Mouse (Mus musculus) lung, postnatal 14 days (tissue): ENCODE results near the gene Mybpc3.
A peak's percentile ranks its signal among the peaks of the same experiment; 100 is the strongest.

Source experiments
- DNase-seq: peaks from one replicate; pipeline ENCODE4 v3.0.0; 2021

The Mybpc3 gene

GRCm38 (mm10) chr2:91123521-91123920, 5.6 kb downstream of the Mybpc3 start:
- no peak for DNase-seq

- no peak for DNase-seq
These were observed 7.2 kb downstream of the Mybpc3 start for GRCm38 (mm10) chr2:91125101-91125500.

- DNase-seq = no peak
These were observed 10.8 kb downstream of the Mybpc3 start for GRCm38 (mm10) chr2:91128761-91129160.

GRCm38 (mm10) chr2:91130126-91130525, 12.2 kb downstream of the Mybpc3 start:
- no peak for DNase-seq

- DNase-seq = no peak
These were observed 13.3 kb downstream of the Mybpc3 start for GRCm38 (mm10) chr2:91131251-91131650.

GRCm38 (mm10) chr2:91132035-91132434, 14.1 kb downstream of the Mybpc3 start:
- DNase-seq = no peak

GRCm38 (mm10) chr2:91136513-91137412, 18.8 kb downstream of the Mybpc3 start:
- no peak for DNase-seq

GRCm38 (mm10) chr2:91137481-91137880, 19.5 kb downstream of the Mybpc3 start:
- DNase-seq = no peak

- no peak for DNase-seq
These were observed 21.4 kb downstream of the Mybpc3 start for GRCm38 (mm10) chr2:91139311-91139710.

- no peak for DNase-seq
These were observed 21.8 kb downstream of the Mybpc3 start for GRCm38 (mm10) chr2:91139764-91140163.

- DNase-seq = no peak
These were observed 25.0 kb downstream of the Mybpc3 start for GRCm38 (mm10) chr2:91142920-91143319.

- no peak for DNase-seq
These were observed 25.5 kb downstream of the Mybpc3 start for GRCm38 (mm10) chr2:91143401-91143800.

- DNase-seq = no peak
These were observed 30.2 kb downstream of the Mybpc3 start for GRCm38 (mm10) chr2:91148101-91148500.

GRCm38 (mm10) chr2:91151331-91151730, 33.4 kb downstream of the Mybpc3 start:
- no peak for DNase-seq

- DNase-seq = no peak
These were observed 35.0 kb downstream of the Mybpc3 start for GRCm38 (mm10) chr2:91152885-91153377.

- DNase-seq = no peak
These were observed 36.1 kb downstream of the Mybpc3 start for GRCm38 (mm10) chr2:91154091-91154490.

GRCm38 (mm10) chr2:91157002-91157752, 39.2 kb downstream of the Mybpc3 start:
- no peak for DNase-seq

- peak; percentile 28 for DNase-seq
These were observed 42.6 kb downstream of the Mybpc3 start for GRCm38 (mm10) chr2:91160591-91160990.

GRCm38 (mm10) chr2:91162952-91163351, 45.0 kb downstream of the Mybpc3 start:
- DNase-seq = no peak

- no peak for DNase-seq
These were observed 45.6 kb downstream of the Mybpc3 start for GRCm38 (mm10) chr2:91163532-91163931.

GRCm38 (mm10) chr2:91164991-91165390, 47.0 kb downstream of the Mybpc3 start:
- no peak for DNase-seq

GRCm38 (mm10) chr2:91167629-91168028, 49.7 kb downstream of the Mybpc3 start:
- DNase-seq = no peak

GRCm38 (mm10) chr2:91169587-91170322, 51.8 kb downstream of the Mybpc3 start:
- no peak for DNase-seq
